Mouse (Mus musculus): Measurements from ENCODE around the gene Plce1.
A peak's percentile ranks its signal among the peaks of the same experiment; 100 is the strongest.

The Plce1 gene

GRCm38 (mm10) chr19:38744546-38744945 is 263.6 kb downstream of the Plce1 start:
- DNase-seq = no peak

- DNase-seq = no peak
These were observed 265.0 kb downstream of the Plce1 start for GRCm38 (mm10) chr19:38745810-38746491.

DNA sequence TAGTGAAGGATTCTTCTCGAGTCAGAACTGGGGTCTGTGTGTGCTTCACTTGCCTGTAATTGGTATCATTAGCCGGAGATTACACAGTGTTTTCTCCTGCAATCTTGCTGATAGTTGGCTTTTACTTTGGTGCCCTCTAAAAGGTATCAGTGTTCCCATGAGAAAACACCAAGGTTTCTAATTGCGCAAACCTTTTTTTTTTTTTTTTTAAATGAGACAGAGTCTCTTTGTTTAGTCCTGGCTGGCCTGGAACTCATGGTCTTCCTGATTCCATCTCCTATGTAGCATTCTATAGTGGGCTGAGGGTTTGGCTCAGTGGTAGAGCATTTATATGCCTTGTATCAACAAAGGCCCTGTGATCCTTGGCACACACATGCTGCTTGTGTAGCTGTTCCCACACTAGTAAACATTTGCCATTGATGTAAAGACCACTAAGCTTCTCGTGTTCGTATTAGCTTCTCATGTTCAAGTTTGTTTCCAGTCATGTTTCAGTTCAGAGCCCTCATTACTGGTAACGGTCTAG is 265.6 kb downstream of the Plce1 start:
- no peak for DNase-seq

DNA sequence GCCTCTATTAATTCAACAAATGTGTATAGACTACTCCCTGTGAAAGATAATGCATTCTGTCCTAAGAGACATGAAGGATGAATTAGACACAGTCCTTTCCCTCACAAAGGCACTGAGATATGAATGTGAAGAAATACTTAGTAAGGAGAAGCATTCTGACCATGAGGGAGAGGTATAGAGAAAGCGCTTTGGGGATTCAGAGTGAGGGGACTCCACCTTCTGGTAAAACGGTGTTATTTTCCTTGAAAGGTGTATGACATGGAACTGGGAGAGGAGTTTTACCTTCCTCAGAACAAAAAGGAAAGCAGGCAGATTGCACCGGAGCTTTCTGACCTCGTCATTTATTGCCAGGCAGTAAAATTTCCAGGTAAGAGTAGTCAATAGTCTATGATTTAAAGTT is 269.3 kb downstream of the Plce1 start:
- DNase-seq = no peak

DNA sequence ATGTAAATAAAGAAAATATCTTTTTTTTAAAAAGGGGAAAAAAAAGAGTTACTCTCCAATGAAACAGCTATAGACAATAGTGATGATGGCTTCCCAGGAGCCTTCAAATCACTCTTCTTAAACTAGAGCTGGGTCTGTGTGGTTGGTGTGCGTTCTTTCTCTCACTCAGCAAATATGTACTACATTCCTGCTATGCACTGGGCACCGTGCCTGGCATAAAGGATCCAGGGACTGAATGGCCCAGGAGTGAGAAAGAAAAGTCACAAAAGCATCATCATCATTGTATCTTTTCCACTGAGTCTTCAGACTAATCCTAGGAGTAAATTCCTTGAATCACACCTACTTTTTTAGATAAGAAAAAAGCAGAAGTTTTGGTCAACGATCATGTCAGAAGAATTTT is 276.3 kb downstream of the Plce1 start:
- DNase-seq = no peak

DNA sequence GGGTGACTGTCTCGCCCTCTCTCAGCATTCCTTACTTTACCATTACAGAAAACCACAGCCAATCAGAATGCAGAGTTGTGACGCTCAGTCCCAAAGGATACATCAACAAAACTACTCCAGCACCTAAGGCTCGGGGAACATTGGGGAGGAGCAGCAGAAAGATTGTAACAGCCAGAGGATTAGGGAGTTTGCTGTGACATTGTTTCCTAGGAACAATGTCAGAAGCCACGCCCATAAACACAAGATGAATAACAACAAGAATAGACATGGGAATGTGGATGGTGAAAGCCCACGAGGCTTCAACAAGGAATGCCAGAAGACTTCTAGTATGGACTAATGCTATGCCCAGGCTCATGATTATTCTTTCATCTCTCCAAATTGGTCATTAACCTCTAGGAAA is 277.1 kb downstream of the Plce1 start:
- DNase-seq = no peak

GRCm38 (mm10) chr19:38758685-38759472 is 278.0 kb downstream of the Plce1 start:
- DNase-seq = no peak

- DNase-seq = no peak
These were observed 279.5 kb downstream of the Plce1 start for GRCm38 (mm10) chr19:38760441-38760840.

- DNase-seq = no peak
These were observed 285.4 kb downstream of the Plce1 start for GRCm38 (mm10) chr19:38766306-38766705.

DNA sequence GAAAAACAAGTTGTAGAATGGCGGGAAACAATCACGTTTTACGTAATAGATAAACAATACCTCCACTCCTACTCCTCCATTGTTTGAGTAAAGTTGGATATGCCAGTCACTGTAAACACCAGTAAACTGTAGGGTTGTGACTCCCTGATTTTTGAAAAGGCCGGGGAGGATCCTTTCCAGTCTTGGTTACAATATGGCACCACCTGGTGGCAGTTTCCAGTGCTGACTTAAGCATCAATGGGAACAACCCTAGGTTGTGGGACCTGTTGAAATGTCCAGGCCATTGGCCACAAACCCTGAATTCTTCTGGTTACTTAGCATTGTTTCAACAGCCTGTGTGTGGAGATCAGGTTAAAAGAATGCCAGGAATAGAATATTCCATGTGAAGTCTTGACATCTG is 294.6 kb downstream of the Plce1 start:
- peak in 1 of 2 experiments; percentile 15 for DNase-seq

DNA sequence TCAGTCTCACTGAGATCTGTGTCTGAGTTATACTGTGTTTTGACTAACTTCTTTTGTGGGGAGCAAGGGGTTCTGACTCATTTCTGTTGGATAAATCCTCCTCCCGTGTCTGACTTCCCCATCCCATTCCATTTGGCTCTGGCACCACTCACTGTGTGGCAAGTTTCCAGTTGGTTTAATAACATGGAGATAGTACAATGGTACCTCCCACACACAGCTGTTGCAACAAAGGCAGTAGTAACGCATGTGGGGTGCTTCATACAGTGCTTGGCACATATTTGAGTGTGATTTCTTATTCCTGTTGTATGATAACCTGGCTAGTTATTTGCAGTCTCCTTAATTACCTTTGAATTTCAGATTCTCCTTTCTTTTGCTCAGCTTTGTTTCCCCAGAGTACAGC is 297.9 kb downstream of the Plce1 start:
- DNase-seq = no peak

DNA sequence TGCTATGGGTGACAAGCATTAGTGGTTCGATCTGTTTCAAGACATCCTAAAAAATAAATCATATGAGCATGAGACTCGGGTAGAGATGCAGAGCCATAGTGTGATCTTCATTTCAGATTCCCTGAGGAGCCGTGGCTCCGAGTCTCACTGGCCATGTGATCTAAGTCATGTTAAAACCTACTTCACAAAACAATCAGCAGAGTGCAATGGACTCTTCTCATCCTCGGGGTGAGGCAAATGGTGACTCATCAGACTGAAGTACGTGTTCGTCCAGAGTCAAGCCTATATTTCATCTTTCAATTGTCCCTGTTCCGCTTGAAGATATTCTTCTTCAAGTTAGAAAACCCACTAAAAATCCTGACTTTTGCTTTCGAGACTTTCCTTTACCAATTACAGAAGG is 302.6 kb downstream of the Plce1 start:
- no peak for DNase-seq

DNA sequence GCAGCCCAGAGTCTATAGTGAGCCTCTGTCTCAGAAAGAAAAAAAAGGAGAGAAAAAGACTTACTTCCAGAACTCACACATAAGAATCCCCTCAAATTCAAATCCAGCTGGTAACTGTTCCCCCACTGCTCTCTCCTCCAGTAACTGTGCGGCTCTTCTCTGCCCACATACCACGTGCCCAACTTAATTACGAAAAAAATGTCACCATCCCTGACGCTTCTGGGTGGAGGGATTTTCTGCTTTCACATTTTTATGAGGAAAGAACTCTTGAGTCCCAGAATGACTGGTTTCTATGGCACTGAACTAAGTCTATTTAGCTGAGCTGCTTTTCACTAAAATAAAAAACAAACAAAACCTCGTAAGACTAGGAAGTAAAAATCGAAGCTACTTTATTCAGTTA is 306.8 kb downstream of the Plce1 start:
- DNase-seq = no peak

DNA sequence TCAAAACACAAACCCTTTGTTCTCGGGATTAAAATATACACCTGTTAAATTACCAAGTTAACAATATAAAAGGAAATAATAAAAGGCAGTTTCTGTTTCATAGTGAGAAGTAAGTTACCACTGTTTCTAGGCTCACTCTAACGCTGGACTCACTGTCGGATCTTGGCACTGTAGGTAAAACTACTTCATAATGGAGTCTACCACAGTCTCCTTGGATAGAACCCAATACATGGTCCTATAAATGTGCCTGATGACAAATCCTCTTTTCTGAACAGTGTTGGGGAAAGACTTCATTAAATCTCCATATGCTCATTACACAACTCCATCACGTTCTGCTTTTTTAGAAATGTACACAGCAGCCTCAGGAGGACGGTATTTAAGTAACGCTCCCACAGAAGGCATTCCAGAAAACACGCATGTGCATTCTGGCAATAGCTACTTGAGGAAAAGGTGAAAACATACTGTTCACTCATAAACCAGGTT is 312.7 kb downstream of the Plce1 start:
- DNase-seq = no peak

DNA sequence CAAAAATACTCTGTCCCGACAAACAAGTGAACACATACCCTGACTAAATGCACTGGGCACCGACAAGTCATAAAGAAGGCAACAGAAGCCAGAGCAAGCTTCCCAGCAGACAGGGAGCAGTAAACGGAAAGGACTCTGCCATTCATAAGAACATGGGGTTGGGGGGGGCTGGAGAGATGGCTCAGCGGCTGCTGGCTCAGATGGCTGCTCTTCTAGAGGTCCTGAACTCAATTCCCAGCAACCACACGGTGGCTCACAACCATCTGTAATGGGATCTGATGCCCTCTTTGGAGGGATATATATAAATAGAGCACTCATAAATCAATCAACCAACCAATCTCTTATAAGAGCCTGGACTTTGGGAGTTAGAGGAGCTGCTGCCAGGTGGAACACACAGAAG is 315.6 kb downstream of the Plce1 start:
- no peak for DNase-seq

GRCm38 (mm10) chr19:38798291-38798690 is 317.4 kb downstream of the Plce1 start:
- DNase-seq = no peak

GRCm38 (mm10) chr19:38798801-38799200 is 317.9 kb downstream of the Plce1 start:
- no peak for DNase-seq

GRCm38 (mm10) chr19:38818191-38818590 is 337.3 kb downstream of the Plce1 start:
- DNase-seq = no peak

DNA sequence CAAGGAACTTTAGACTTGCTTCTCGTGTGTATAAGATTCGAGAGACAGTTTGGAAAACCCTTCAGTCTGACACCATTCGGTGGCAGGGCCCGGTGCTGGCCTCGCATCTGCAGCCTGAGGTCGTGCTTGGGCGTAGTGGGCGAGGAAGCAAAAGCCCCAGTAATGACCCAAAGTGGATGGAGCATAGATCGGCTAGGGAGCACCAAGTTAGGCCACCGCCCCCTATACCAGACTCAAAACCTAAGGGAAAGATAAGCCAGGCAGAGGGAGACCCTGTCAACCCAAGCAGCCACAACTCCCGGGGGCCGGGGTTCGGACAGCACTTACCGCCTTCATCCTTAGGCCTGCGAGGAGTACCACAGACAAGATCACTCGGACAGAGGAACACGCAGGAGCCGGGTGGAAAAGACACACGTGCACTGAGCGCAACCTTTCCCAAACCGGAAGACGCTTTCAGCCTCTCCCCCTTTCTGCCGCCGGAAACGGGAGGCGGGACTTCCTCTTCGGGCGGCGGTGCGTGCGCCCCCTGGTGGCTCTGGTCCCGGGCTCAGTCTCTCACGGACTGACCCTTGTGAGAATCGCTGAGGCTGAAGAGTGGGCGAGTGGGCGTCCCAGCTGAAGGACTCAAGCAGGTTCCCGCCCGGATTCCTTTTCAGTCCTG is 338.0 kb downstream of the Plce1 start, which contains the start of gene Noc3l:
Gene Noc3l (minus strand): TSS at position 472 of the 661 bp plus-strand sequence.
- peak; percentile 91 to 93 for DNase-seq

GRCm38 (mm10) chr19:38819427-38819802 is 338.5 kb downstream of the Plce1 start:
- no peak for DNase-seq

GRCm38 (mm10) chr19:38820186-38820804 is 339.4 kb downstream of the Plce1 start:
- no peak for DNase-seq

- DNase-seq = no peak
These were observed 352.3 kb downstream of the Plce1 start for GRCm38 (mm10) chr19:38833224-38833623.

All from lung, adult 18-20 months (tissue).